Mouse (Mus musculus) inflammation-experienced regulatory T-cells, adult 6 months (primary cell): ENCODE results near the gene Pabpc6. TPM values are rescaled to one million over a fixed set of nuclear protein-coding genes. Genes with fewer than 3 reads are reported as not detected.

Experiments
- ATAC-seq: one replicate; pipeline ENCODE4 v1.8.0; 2017
- polyA plus RNA-seq, 3 experiments: library from polyadenylated mRNA; unstranded; fragments of 100-300 nt; shearing (Covaris generic); gene quantifications; one replicate each; pipeline ENCODE4 v1.2.1; 2017

Gene Pabpc6
- not detected for polyA plus RNA-seq

GRCm38 (mm10) chr17:9669283-9669905, at the start of gene Pabpc6:
TSS of gene Pabpc6 (minus strand) at chr17:9669717.
- no peak for ATAC-seq

DNA sequence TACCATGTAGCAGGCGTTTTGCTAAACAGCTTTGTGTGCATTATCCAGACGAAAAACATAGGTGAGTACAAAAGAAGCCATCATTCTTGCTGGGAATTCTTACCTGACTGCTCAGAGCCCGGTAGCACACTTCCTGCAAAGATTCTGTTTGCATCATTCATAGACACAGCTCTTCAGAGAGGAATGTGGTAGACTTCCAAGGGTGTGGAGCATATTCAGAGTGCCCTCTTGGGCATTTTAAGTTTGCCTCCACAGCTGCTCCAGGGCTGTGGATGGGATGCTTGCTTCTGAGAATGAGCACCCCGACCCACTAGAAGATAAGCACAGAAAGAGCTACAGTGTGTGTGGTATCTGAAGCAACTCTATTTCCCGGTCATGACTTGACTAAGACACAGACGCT, 41.4 kb upstream of the Pabpc6 start:
- ATAC-seq, result no peak

GRCm38 (mm10) chr17:9708888-9709287, 39.4 kb upstream of the Pabpc6 start:
- ATAC-seq, result no peak

DNA sequence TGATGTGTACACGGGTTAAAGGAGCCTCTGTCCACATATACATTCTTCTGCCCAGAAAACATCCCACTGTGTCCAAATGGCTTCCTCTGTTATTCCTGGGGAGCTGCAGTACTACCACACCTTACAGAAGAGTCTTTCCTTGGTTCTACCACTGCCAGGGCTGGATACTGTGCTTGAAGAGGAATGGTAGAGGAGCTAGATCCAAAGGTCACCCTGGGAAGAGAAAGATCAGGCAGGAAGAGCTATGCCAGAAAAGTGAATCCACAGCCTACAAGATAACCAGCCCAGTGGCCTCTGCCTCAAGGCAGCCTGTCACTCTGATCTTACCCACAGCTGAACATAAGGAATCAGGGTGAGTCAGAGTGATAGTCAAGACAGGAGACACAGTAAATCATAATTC, 37.8 kb upstream of the Pabpc6 start:
- no peak for ATAC-seq

DNA sequence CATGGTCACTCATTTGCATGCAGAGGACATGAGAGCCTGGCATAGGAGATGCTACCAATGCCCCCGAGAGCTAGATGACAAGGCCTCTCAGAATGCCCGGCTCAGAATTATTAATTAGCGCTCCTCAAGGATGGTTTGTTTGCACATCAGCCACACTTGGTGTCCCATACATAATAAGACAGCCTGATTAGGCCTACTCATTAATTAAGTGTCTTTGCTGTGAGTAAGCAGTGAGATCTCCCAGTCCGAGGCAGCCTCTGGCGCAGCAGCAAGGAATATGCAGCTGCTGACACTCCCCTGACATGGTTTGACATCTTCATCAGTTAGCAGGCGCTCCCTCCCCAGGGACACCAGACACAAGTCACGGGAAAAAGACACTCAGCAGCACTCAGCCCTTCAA, 28.2 kb upstream of the Pabpc6 start:
- no peak for ATAC-seq

DNA sequence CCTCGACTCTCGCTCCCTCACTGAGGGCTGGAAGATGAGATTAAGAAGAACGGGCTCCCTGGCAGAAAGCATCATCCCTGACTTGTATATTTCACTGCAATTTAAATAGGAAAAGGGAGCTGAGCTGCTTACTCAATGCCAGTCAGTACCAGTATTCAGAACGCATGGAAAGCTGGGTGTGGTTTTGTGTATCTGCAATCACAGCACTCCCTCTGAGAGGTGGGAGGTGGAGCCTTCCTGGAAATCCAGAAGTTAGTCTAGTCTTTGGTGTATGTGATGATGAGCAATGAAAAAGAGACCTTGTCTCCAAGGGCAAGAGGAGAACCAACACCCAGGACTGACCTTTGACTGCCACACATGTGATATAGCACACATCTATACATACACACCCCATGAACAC, 21.7 kb upstream of the Pabpc6 start:
- ATAC-seq, result no peak

DNA sequence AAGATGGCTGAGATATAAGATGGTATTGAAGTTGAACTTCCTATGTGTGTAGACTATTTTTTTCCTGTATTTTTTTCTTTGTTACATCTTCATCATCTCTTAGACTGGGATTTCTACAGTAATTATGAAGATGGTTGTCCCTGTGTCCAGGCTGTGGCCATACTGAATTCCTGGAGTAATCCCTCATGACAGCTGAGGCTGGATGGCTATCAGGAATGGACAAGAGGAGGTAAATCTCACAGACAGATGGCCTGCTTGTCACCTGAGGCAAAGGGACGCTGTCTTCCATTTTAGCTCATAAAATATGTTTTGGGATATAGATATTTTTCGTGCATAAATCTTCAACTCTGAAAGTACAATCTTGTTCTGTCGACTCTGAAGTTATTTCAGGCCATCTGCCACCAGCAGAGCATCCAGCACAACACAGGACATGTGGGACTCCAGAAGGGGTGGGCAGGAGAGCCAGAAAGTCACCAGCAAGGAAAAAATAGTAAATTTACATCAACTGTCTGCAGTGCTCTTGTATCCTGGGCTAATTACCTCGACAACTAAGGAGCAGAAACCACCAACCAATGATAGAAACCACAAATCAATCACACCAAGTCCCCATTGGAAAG, 14.1 kb upstream of the Pabpc6 start:
- no peak for ATAC-seq

GRCm38 (mm10) chr17:9680741-9681140, 11.2 kb upstream of the Pabpc6 start:
- no peak for ATAC-seq

DNA sequence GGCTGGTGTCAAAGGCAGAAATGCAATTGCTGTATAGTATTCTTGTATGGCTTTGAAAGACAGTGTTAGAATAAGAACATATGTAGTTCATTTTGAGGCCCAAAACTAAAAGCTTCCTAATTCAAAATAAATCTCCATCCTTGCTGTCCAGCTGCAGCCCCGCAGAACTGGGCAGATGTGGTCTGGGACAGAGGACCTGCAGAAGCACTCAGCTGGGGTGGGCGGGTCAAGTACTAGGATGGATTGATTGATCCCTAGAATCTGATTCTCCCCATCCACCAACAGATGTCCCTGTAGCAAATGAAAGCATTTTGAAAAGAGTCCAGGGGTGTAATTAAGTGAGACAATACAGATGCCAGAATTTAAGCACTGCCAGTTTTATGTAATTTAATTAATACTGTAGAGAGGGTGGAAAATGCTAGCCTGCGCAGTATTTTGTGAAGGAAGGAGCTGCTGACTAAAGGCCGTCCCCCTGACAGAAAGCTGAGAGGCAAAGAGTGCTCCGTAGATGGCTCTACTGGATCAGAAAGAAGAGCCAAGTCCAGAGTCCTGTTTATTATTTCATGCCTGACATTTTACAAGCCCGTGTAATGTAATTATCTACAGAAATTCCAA, 5.8 kb upstream of the Pabpc6 start:
- no peak for ATAC-seq

- ATAC-seq, result no peak
Observed at GRCm38 (mm10) chr17:9667955-9668354, 1.6 kb downstream of the Pabpc6 start.

DNA sequence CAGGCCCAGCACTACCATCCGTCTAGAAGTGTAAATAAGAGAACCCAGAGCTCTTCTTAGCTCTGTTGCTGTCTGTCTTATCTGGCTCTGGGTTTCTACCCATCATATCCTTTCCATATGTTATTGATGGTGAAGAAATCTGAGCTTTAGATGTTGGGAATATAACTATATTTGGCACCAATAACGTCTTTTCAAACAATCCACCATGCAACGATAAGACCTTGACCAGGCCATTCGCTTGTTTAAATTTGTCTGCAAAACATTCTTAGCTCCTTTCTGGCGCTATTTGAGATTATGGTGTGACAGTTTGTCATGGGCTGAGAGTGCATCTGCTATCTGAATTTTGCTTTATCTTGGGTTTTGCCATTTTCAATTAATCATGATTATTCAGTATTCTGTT, 10.9 kb downstream of the Pabpc6 start:
- ATAC-seq, result no peak

DNA sequence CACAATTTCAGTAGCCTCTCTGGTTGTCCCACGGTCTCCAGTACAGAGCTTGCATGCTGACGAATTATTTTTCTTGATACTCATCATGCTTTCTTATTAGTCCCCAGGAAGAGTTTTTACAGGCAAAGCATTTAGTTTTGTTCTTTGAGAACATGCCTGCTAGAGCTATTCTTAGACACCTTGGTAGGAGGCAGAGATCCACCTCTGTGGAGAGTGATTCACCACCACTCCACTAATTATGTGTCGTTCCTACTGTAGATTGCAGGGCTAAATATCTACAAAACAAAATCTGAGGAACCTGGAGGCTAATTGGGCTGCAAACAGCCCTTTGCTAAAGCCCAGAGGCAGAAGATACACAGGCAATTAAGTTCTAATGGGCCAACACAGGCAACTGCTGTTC, 15.4 kb downstream of the Pabpc6 start:
- ATAC-seq, result no peak

DNA sequence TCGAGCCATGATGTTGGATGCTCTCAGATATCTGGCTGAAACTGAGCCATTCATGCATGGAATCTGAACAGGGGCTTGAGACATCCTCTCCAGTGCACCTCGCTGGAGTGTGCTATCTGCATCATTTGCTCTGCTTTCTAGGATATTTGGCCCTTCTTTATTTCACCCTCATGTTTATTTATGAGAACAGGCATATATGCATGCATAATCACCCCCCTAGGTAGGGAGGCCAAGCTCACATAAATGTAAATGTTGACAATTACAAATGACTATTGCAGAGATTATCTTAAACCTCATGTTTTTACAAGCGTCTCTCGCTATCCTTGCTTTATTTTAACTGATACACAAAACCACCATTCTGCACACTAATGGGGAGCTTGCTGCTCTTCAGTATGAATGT, 21.9 kb downstream of the Pabpc6 start:
- ATAC-seq, result no peak

DNA sequence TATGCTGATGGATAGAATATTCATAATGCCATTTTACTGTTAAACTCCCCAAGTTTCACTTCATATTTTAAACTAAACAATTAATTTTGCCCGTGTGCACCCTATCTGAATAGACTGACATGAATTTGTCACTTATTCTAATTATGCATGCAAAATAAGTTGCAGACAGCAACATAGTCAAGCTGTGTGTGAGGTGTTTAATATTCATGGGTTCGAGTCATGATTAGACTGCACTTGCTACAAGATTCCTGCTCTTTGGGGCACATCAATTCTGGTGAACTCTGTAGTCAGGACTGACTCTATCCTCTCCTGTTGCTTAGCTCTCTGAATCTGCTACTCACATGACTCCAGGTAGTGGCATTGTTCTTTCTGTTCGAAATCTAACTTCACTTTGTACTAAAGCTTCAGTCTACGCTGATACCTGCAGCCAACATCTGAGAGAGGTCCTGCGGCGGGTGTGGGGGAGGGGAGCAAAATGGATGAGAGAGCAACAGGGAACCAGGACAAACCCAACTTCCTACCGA, 25.8 kb downstream of the Pabpc6 start:
- ATAC-seq, result no peak

DNA sequence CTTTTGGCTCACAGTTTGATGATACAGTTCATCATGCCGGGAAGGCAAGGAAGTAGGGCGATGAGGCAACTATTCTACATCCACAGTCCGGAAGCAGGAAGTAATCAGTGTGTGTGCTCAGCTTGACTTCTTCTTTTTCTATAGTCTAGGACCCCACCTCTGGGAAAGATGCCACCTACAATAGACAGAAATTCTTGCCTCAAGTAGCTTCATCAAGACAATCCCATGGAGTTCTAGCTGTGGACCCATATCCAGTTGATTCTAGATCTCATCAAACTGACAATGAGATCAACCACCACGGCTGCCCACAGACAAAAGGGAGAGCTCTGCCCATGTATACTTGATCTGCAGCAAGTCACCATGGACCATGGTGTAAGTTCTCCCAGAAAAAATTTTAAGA, 32.5 kb downstream of the Pabpc6 start:
- no peak for ATAC-seq

GRCm38 (mm10) chr17:9632579-9633252, 36.8 kb downstream of the Pabpc6 start:
- no peak for ATAC-seq

- no peak for ATAC-seq
Observed at GRCm38 (mm10) chr17:9632140-9632539, 37.4 kb downstream of the Pabpc6 start.

DNA sequence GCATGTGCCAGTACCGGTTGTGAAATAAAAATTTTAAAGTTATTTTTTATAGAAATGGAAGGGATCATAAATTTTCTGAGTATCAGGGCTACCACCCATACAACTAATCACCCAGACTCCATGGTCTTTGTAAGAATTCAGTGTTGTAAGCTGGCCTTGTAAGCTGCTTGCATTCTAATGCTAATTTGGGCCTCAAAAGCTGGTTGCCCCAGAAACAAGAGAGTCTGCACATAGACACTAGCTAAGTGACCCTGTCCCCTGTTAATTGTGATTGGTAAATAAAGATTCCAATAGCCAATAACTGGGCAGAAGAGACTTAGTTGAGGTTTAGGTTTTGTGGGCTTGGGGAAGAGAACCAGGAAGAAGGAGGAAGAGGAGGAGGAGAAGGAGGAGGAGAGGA, 38.4 kb downstream of the Pabpc6 start:
- ATAC-seq, result no peak

- no peak for ATAC-seq
Observed at GRCm38 (mm10) chr17:9627011-9627410, 42.5 kb downstream of the Pabpc6 start.
